Mouse (Mus musculus) forebrain, embryonic 15.5 days (tissue): ENCODE measurements around the gene Mindy4. TPM values are rescaled to one million over a fixed set of nuclear protein-coding genes. Genes with fewer than 3 reads are reported as not detected.
"Not testable (repeated sequence)": the region's sequence is repeated elsewhere in the genome, so short reads cannot be mapped to it uniquely, and the experiment has no call there.

Experiments
- ATAC-seq: fragments of 200-750 bp; cut with Nextera tagmentation; replicated peaks from 2 replicates; pipeline ENCODE4 v1.8.0; 2017; ENCODE audit warnings: mild to moderate bottlenecking, moderate TSS enrichment, moderate library complexity
- H3K27ac ChIP-seq: fragments of 300-500 bp; sonication (generic); replicated peaks from 2 replicates; pipeline ENCODE4 v1.5.1; 2015; ENCODE audit warnings: mild to moderate bottlenecking, inconsistent platforms
- H3K27me3 ChIP-seq: fragments of 300-500 bp; sonication (generic); 2 replicates; pipeline ENCODE4 v1.6.1; 2015; ENCODE audit warnings: inconsistent platforms
- H3K36me3 ChIP-seq: fragments of 300-500 bp; sonication (generic); 2 replicates; pipeline ENCODE4 v1.6.1; 2015; ENCODE audit warnings: mild to moderate bottlenecking, inconsistent platforms
- H3K4me1 ChIP-seq: fragments of 300-500 bp; sonication (generic); 2 replicates; pipeline ENCODE4 v1.6.1; 2015; ENCODE audit warnings: inconsistent platforms
- H3K4me2 ChIP-seq: fragments of 300-500 bp; sonication (generic); replicated peaks from 2 replicates; pipeline ENCODE4 v1.6.1; 2015; ENCODE audit warnings: mild to moderate bottlenecking, inconsistent platforms
- H3K4me3 ChIP-seq: fragments of 300-500 bp; sonication (generic); 2 replicates; pipeline ENCODE4 v1.5.1; 2015; ENCODE audit warnings: mild to moderate bottlenecking, inconsistent platforms
- H3K9ac ChIP-seq: fragments of 300-500 bp; sonication (generic); replicated peaks from 2 replicates; pipeline ENCODE4 v1.6.1; 2015; ENCODE audit warnings: mild to moderate bottlenecking, inconsistent platforms
- H3K9me3 ChIP-seq: fragments of 300-500 bp; sonication (generic); 2 replicates; pipeline ENCODE4 v1.6.1; 2016; ENCODE audit warnings: inconsistent platforms
- WGBS: fragments of 180-500 bp; shearing (Covaris S2); methylation state at CpG from one replicate; pipeline ENCODE4 v1.1.7; 2015; ENCODE audit warnings: mixed read lengths; 5-methylcytosine and 5-hydroxymethylcytosine counted together
- polyA plus RNA-seq: library from polyadenylated mRNA; unstranded; fragments of >200 nt; fragmentation: Nextera tagmentation; extraction: Ambion mirVana; gene quantifications from 2 replicates; pipeline ENCODE4 v1.2.1, GENCODE M21; 2015

The Mindy4 gene
- polyA plus RNA-seq, 1 experiment from 2014 or later: 14.9 TPM

GRCm38 (mm10) chr6:55177060-55177732 is 26.0 kb upstream of the Mindy4 start:
- WGBS: 52% methylated on average over 12 of the region's 12 CpGs

DNA sequence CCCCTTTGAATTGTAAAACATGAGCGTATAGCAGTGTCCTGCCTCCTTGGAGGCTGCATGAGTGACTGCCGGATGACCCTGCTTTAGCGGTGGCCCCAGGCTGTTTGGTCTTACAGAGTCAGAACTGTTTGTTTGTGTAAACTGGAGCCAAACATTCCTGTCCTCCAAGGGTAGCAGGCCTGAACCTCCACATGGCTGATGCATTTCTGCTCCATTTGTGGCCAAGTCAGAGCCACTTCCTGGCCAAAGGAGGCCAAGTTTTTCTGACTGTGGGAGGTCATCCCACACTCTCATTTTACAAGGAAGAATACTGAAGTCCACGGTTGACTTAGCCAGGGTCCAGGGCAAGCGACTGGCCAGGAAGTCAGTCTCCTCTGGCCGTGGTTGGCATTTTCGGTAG is 23.6 kb upstream of the Mindy4 start:
- Histone ChIP-seq H3K4me2 (no peak overlapping the region), H3K9ac (no peak overlapping the region), H3K36me3 (no peaks in the 10 kb centered on the region), H3K4me3 (no peak overlapping the region), H3K27me3 (no peaks in the 10 kb centered on the region), H3K27ac (no peak overlapping the region), H3K9me3 (no peaks in the 10 kb centered on the region), H3K4me1 (no peaks in the 10 kb centered on the region)
- 84% methylated on average over 7 of the region's 7 CpGs for WGBS
- ATAC-seq: no peak

More at GRCm38 (mm10) chr6:55177060-55177732, 26.0 kb upstream of the Mindy4 start:
- Histone ChIP-seq H3K4me1 (no peaks in the 10 kb centered on the region), H3K4me2 (no peak overlapping the region), H3K36me3 (no peaks in the 10 kb centered on the region), H3K4me3 (no peak overlapping the region), H3K27me3 (no peaks in the 10 kb centered on the region), H3K27ac (no peak overlapping the region), H3K9me3 (no peaks in the 10 kb centered on the region), H3K9ac (no peak overlapping the region)
- ATAC-seq: no peak

GRCm38 (mm10) chr6:55182655-55183430 is 20.3 kb upstream of the Mindy4 start:
- no peaks in the 10 kb centered on the region for H3K9me3 ChIP-seq
- no peak overlapping the region for H3K9ac ChIP-seq
- H3K4me1 ChIP-seq: no peaks in the 10 kb centered on the region
- no peaks in the 10 kb centered on the region for H3K27me3 ChIP-seq
- no peaks in the 10 kb centered on the region for H3K36me3 ChIP-seq
- no peak overlapping the region for H3K4me2 ChIP-seq
- H3K27ac ChIP-seq: no peak overlapping the region
- ATAC-seq: no peak
- 90% methylated on average over 1 of the region's 1 CpGs for WGBS
- H3K4me3 ChIP-seq: no peak overlapping the region

GRCm38 (mm10) chr6:55187827-55188226 is 15.4 kb upstream of the Mindy4 start:
- H3K9ac ChIP-seq, ATAC-seq, H3K9me3 ChIP-seq, H3K27ac ChIP-seq, H3K27me3 ChIP-seq, H3K4me1 ChIP-seq, H3K36me3 ChIP-seq, H3K4me3 ChIP-seq, H3K4me2 ChIP-seq: not testable (repeated sequence)
- WGBS: 96% methylated on average over 17 of the region's 17 CpGs

DNA sequence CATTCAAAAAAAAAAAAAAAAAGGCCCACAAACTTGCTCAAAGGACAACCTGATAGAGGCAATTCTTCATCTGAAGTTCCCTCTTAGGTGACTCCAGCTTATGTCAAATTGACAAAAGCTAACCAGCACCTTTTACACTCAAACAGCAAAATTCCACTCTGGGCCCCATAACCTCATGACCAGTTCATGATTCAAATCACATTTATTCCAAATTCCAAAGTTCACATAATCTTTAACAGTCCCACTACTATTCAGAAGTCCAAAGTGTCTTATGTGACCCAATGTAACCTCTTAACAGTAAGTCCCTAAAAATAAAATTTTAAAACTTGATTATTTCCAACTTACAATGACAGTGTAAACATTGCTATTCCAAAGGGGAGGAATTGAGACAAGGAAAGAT is 13.8 kb upstream of the Mindy4 start:
- Histone ChIP-seq H3K27me3 (no peaks in the 10 kb centered on the region), H3K4me3 (no peak overlapping the region), H3K4me1 (no peaks in the 10 kb centered on the region), H3K9ac (no peak overlapping the region), H3K36me3 (no peaks in the 10 kb centered on the region), H3K27ac (no peak overlapping the region), H3K4me2 (no peak overlapping the region), H3K9me3 (no peaks in the 10 kb centered on the region)
- ATAC-seq: no peak

- Histone ChIP-seq H3K9ac (no peak overlapping the region), H3K4me3 (no peak overlapping the region), H3K4me1 (no peaks in the 10 kb centered on the region), H3K27ac (no peak overlapping the region), H3K4me2 (no peak overlapping the region), H3K9me3 (no peaks in the 10 kb centered on the region), H3K36me3 (no peaks in the 10 kb centered on the region), H3K27me3 (no peaks in the 10 kb centered on the region)
- 72% methylated on average over 4 of the region's 4 CpGs for WGBS
- no peak for ATAC-seq
These were observed 11.6 kb upstream of the Mindy4 start for GRCm38 (mm10) chr6:55191537-55191936.

GRCm38 (mm10) chr6:55193171-55193570 is 10.0 kb upstream of the Mindy4 start:
- no peaks in the 10 kb centered on the region for H3K4me1 ChIP-seq
- H3K36me3 ChIP-seq: no peaks in the 10 kb centered on the region
- no peak for ATAC-seq
- H3K9me3 ChIP-seq: no peaks in the 10 kb centered on the region
- whole genome bisulfite sequencing: 93% methylated on average over 3 of the region's 3 CpGs
- no peaks in the 10 kb centered on the region for H3K27me3 ChIP-seq
- H3K4me2 ChIP-seq: no peak overlapping the region
- no peak overlapping the region for H3K4me3 ChIP-seq
- H3K9ac ChIP-seq: no peak overlapping the region
- no peak overlapping the region for H3K27ac ChIP-seq

DNA sequence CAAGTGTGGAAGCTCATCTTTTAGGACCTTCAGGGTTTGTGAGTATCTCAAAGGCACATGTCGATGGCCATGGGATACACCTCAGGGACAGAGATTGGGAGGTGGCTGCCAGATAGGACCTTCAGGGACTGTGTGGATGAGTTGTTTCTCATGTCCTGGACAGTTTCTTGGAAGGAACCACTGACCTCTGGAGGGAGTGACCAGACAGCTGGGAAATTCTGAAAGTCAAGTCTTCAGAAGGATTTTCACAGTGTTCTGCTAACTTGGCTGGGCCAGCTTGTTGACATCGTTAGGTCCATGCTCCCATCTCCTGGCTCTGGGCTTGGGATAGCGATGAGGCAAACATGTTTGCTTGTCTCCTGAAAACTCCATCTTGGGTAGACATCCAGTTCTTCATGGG is 4.1 kb upstream of the Mindy4 start:
- 92% methylated on average over 3 of the region's 3 CpGs for WGBS
- H3K27me3 ChIP-seq: no peaks in the 10 kb centered on the region
- no peak for ATAC-seq

GRCm38 (mm10) chr6:55203931-55204330 is 748 bp downstream of the Mindy4 start:
- Histone ChIP-seq H3K36me3 (no peaks in the 10 kb centered on the region), H3K9ac (peak overlapping the region; percentile 62), H3K27ac (peak overlapping the region; percentile 92), H3K27me3 (no peaks in the 10 kb centered on the region), H3K4me1 (peaks cover 23% of the 10 kb centered on the region), H3K4me3 (peak overlapping the region; percentile 54), H3K9me3 (no peaks in the 10 kb centered on the region), H3K4me2 (peak overlapping the region; percentile 66)
- ATAC-seq: peak; percentile 62
- 28% methylated on average over 3 of the region's 3 CpGs for WGBS

More for the DNA sequence above, 4.1 kb upstream of the Mindy4 start:
- no peak overlapping the region for H3K27ac ChIP-seq
- no peaks in the 10 kb centered on the region for H3K9me3 ChIP-seq
- no peak overlapping the region for H3K4me2 ChIP-seq
- no peak overlapping the region for H3K4me3 ChIP-seq
- no peaks in the 10 kb centered on the region for H3K36me3 ChIP-seq
- peaks cover 10% of the 10 kb centered on the region for H3K4me1 ChIP-seq
- H3K9ac ChIP-seq: no peak overlapping the region

- Histone ChIP-seq H3K27me3 (no peaks in the 10 kb centered on the region), H3K4me2 (no peak overlapping the region), H3K9ac (no peak overlapping the region), H3K4me1 (peaks cover 21% of the 10 kb centered on the region), H3K27ac (no peak overlapping the region), H3K4me3 (no peak overlapping the region), H3K36me3 (peaks cover 3% of the 10 kb centered on the region; the same call in 1 of the 2 replicates), H3K9me3 (no peaks in the 10 kb centered on the region)
- WGBS: 96% methylated on average over 8 of the region's 8 CpGs
- no peak for ATAC-seq
These were observed 4.6 kb downstream of the Mindy4 start for GRCm38 (mm10) chr6:55207786-55208185.

DNA sequence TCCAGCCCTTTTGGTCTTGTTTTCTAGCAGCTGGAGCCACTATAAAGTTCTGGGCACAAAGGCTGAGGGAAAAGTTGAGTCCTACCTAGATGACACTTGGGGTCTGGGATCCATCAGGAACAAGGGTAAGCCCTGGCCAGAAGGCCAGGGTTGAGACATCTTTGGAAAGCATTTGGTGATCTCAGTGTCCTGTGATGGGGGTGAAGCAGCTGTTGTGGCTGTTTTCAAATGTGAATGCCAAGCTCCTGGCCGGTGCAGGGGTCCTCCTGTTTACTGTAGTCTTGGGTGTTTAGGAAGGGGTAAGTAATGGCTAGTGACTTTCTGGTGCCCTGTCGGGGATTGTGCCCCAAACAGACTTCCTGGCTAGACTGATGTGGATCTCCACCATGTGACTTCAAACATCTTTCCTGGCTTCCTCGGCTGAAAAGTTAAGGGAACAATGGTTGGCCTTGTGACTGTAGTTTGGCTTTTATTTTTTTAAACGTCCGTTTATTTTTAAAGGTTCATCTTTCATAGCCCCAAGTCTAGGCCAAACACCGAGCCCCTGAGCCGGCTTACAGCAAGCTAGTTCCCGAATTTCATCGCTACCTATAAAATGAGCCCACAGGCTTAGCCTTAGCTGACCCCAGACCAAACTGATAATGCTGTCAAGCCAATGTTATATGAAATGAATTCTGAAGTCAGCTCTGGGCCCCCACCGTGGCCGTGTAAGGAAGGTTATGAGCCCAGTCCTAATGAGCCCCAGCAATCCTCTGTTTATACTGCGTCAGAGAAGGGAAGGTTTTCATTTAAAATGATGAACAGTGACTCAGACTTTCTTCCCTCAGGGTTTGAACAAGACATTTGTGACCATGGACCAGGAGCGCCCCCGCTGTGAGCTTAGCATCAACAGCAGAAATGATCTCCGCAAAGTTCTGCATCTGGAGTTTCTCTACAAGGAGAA is 7.5 kb downstream of the Mindy4 start:
- Histone ChIP-seq H3K4me3 (no peak overlapping the region), H3K9me3 (no peaks in the 10 kb centered on the region), H3K9ac (no peak overlapping the region), H3K4me2 (no peak overlapping the region), H3K36me3 (peaks cover 3% of the 10 kb centered on the region; the same call in 1 of the 2 replicates), H3K4me1 (no peaks in the 10 kb centered on the region), H3K27ac (no peak overlapping the region), H3K27me3 (no peaks in the 10 kb centered on the region)
- ATAC-seq: no peak
- 90% methylated on average over 15 of the region's 15 CpGs for WGBS

DNA sequence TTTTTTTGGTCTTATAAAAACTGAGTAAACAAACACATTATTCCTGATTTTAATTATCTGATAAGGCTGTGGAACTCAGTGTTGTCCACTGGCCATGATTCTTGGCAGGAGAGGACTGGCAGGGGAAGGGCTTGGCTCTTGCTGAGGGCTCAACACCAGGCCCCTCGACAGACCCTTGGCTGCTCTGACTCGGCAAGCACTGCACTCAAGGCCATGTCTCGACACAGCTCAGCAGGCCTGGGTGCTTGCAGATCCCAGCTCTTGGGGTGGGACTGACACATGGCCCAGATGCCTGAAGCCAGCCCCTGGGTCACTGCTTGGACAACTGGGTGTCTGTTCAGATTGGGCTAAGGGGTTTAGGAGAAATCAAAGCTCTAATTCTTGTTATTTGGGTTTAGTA is 11.4 kb downstream of the Mindy4 start:
- Histone ChIP-seq H3K9me3 (no peaks in the 10 kb centered on the region), H3K27me3 (no peaks in the 10 kb centered on the region), H3K4me2 (no peak overlapping the region), H3K4me1 (no peaks in the 10 kb centered on the region), H3K4me3 (no peak overlapping the region), H3K36me3 (peaks cover 7% of the 10 kb centered on the region; the same call in 1 of the 2 replicates), H3K27ac (no peak overlapping the region), H3K9ac (no peak overlapping the region)
- WGBS: 79% methylated on average over 3 of the region's 3 CpGs
- ATAC-seq: no peak
